Mouse (Mus musculus) lung, postnatal 14 days (tissue): ENCODE results near the gene Tbc1d13.
A peak's percentile ranks its signal among the peaks of the same experiment; 100 is the strongest.
"Not testable (repeated sequence)": the region's sequence is repeated elsewhere in the genome, so short reads cannot be mapped to it uniquely, and the experiment has no call there.

Source experiments
- DNase-seq: peaks from one replicate; pipeline ENCODE4 v3.0.0; 2021

Gene Tbc1d13

GRCm38 (mm10) chr2:30130156-30130555 is 3.4 kb upstream of the Tbc1d13 start:
- no peak for DNase-seq

GRCm38 (mm10) chr2:30131240-30131639 is 2.3 kb upstream of the Tbc1d13 start:
- not testable (repeated sequence) for DNase-seq

DNA sequence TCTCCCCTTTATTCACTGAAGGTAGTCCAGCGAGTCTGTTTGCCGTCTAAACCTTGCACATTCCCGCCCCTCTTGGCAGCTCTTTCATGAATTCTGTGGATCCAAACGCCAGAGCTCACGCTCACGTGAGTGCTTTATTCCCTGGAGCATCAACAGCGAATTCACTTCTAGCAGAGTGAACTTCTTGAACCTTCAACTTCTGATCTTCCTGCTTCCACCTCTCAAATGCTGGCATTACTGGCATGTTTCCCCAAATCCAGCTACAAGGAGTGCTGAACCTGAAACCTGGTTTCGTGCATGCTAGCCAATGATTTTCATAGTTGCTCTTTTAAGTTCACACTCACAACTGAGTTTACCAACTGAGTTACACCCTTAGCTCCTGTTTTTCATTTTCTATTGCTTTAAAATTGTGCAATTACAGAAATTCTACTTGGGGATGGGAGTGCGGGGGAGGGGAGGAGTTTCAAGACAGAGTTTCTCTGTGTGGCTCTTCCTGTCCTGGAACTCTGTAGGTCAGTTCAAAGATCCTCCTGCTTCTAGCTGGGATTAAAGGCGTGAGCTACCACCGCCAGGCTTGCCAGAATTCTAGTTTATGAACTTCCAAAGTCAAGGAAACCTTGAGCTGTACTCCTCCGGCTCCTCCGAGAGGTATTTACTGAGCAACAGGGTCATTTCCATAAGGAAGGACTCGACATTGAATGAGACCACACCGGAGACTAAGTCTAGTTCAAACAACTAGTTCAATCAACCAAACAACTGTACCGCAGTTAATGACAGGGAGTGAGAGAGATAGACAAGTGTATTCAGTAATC is 539 bp upstream of the Tbc1d13 start:
- peak; percentile 47 for DNase-seq

DNA sequence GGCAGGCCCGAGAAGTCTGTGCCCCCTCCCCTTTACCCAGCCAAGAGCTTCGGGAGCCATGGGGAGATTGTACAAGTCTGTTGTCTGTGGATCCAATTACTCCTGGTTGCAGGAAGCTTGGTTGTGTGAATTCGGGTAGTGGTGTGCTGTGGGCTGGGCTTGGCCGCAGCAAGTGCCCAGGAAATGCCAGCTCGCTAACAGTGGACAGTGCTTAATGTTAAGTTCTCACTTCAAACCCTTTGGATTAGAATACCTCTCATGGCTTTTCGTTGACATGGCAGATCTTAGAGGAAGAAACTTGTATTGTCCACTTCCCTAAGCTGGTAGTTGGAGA is 799 bp downstream of the Tbc1d13 start:
- no peak for DNase-seq

DNA sequence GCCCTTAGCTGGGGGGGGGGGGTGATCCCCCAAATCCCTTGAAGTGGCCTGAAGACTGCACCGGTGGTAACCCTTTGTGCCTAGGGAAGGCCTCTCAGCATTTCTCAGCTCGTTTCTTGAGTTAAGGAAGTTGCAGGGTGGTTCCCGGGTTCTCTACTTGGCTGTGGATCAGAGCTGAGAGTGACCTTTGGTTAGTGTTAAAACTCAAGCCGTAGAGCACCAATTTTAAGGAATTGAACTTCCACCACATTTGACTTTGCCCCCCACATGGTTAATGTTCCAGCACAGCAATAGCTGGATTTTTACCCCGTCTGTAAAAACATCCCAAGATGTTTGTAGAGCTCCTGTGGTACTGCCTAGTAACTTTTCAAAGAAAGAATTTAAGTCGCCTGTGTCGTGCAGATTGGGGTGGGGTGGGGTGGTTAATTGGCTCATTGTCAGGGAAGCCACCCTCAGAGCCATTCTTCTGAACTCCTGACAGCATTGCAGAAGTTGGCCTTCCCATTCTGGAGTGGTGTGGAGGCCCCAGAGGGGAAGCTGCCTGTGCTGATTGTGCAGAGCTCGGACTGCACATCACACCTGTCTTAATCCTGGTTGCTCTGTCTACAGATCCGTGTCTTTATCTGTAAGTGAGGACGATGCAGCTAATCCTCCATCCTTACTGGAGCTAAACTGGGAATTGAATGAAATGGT is 1.5 kb downstream of the Tbc1d13 start:
- no peak for DNase-seq

- no peak for DNase-seq
Measured at GRCm38 (mm10) chr2:30136458-30136857, 2.9 kb downstream of the Tbc1d13 start.

- DNase-seq: not testable (repeated sequence)
Measured at GRCm38 (mm10) chr2:30140021-30140420, 6.5 kb downstream of the Tbc1d13 start.

GRCm38 (mm10) chr2:30144436-30144835 is 10.9 kb downstream of the Tbc1d13 start:
- no peak for DNase-seq

DNA sequence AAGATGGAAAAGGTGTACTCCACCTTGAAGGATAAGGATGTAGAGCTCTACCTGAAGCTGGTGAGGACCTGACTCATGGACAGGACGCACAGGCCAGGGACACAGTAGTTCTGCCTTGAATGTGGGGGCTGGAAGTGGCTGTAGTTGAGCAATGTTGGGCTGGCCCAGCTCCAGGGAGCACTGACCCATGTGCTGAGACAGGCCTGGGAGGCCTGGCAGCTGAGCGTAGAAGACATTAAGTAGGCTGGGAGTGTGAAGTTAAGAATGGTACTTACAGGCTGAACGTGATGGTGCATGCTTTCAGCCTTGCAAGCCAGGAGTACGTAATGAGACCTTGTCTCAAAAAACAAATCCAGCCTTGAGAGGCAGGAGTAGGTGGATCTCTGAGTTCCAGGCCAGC is 13.9 kb downstream of the Tbc1d13 start:
- peak; percentile 81 for DNase-seq

DNA sequence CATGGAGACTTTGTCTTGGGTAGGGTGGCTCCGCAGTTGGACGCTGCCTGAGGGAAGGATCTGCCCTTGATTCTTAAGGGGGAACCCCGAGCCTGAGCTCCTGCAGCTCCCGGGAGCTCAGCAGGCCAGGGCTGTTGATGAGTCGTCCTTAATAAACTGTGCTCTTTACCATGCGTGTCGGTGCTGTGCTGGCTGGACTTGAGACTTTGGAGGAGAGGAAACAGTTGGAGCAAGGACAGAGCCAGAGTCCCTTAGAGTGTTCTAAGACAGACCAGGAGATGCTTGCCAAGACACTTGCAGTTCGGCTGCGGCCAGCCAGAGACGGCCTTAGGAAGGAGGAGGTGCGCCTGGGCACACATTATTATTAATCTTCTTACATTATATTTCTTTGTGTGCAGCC is 18.3 kb downstream of the Tbc1d13 start:
- DNase-seq: no peak

DNA sequence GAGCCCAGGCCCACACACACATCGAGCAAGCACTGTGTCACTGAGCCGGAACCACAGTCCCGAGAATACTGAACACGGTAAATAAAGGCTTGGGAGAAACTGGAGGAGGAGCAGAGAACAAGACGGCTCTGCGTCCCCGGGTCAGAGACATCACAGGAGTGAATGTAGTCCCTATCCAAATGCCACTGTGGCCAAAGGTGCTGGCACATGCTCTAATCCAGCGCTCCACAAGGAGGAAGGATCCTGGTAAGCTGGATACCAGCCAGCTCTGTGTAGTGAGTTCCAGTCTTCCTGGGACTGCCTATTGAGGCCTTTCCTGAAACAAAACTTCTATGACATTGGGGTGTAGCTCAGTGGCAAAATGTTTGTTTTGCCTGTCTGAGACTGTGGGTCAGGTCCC is 19.1 kb downstream of the Tbc1d13 start:
- no peak for DNase-seq

- not testable (repeated sequence) for DNase-seq
Measured at GRCm38 (mm10) chr2:30159871-30160270, 26.3 kb downstream of the Tbc1d13 start.

DNA sequence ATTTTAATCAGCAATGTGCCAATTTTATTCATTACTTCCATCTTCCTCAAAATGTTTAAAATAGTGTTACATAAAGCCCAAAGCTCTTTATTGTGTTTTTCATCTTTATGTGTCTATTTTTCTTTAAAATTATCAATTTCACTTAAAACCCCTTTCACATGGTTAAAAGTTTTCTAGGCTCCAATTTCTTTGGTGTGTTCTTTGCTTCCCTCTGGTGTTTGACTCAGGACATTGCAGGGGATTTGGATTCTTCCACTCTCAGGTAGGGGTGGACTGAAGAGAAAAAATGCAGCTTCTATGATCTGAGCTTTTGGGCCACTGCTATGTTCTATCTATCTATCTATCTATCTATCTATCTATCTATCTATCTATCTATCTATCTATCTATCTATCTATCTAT is 28.3 kb downstream of the Tbc1d13 start:
- peak; percentile 40 for DNase-seq

DNA sequence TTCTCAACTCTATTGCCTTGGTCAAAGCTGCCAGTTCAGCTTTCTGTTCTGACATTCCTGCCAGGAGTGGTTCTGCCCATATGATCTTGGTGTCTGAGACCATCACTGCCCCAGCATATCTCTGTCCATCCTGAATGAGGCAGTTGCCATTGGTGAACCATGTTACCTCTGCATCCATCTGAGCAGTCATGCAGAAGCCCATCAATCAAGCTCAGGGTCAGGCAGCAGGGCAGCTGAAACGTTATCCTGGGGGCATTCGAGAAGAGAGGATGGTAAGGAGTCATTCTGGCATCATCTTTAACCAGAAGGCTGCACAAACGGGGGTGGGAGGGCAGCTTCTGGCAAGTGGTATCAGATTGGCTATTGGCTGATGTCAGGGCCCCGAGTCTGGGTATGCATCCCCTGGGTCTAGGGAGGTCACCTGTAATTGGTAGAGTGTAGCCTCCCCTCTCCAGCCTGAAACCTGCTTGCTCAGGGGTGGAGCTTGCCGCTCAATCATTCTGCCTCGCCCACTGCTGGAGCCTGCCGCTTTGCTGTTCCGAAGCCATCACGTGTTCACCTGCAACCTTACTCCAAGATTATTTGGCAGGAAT is 30.9 kb downstream of the Tbc1d13 start:
- no peak for DNase-seq

DNA sequence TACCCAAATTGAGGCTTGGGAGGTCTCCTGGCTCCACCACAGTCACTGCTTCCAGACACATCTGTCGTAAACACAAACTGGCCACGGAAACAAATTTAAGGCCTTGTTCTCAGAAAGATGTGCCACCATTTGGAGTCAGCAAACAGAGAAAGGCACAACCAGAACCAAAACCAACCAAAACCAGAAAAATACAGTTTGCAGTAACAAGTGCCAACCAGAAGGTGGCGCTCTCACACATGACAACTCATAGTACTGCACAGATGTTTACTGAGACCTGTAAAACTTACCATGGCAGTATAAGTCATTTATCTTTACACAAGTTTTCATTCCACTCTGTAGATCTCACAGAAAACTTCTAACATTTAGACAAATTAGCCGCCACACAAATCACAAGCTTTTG is 33.1 kb downstream of the Tbc1d13 start:
- DNase-seq: no peak

DNA sequence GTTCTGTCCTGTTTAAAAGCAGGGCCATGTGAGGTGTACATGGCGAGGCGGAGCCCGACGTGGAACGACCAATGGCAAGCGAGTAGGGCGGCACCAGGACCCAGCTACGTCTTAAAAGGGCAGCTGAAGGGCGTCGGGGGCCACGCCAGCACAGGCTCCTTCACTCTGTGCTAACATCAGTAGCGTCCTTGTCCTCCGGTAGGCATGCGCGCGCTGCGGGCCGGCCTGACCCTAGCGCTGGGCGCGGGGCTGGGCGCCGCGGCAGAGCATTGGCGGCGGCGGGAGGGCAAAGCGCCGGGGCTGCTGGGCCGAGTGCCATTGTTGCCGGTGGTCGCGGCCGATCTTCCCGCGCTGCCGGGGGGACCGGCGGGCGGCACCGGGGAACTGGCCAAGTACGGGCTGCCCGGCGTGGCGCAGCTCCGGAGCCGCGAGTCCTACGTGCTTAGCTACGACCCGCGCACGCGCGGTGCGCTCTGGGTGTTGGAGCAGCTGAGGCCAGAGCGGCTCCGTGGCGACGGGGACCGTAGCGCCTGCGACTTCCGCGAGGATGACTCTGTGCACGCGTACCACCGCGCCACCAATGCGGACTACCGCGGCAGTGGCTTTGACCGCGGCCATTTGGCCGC is 37.9 kb downstream of the Tbc1d13 start, which contains the start of gene Endog:
Gene Endog, plus strand, starts transcription at position 123 of the 626 bp plus-strand sequence.
- peak; percentile 87 for DNase-seq

- no peak for DNase-seq
Measured at GRCm38 (mm10) chr2:30171997-30172382, 38.4 kb downstream of the Tbc1d13 start.

- DNase-seq: no peak
Measured at GRCm38 (mm10) chr2:30173541-30174240, 40.1 kb downstream of the Tbc1d13 start.

- no peak for DNase-seq
Measured at GRCm38 (mm10) chr2:30175897-30176296, 42.4 kb downstream of the Tbc1d13 start.

DNA sequence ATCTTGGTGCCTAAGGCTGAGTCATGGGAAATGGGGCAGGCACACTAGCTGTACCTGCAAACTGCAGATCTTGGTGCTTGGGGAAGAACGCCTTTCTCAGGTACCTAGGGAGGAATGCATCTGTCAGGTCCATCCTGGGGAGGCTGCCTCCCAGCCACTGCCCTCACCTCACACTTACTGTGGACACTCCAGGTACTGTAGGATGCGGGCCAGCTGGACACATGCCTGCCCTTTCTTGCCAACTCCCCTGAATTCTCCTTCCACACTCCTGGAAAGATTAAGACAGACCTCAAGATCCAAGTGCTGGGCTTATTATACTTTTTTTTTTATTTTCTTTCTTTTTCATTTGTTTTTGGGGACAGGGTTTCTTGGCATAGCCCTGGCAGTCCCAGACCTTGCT is 43.0 kb downstream of the Tbc1d13 start:
- no peak for DNase-seq

GRCm38 (mm10) chr2:30177700-30178675 is 44.4 kb downstream of the Tbc1d13 start, which contains the start of gene Spout1:
Spout1 (minus strand) TSS chr2:30178459.
- peak; percentile 95 for DNase-seq

GRCm38 (mm10) chr2:30178711-30179110 is 45.2 kb downstream of the Tbc1d13 start:
- DNase-seq: not testable (repeated sequence)
